Mouse (Mus musculus): ENCODE measurements around the gene Tmc8. TPM values are rescaled to one million over a fixed set of nuclear protein-coding genes. Genes with fewer than 3 reads are reported as not detected.
A peak's percentile ranks its signal among the peaks of the same experiment; 100 is the strongest.

Tmc8 gene
- polyA plus RNA-seq (2015; fragmentation: Nextera tagmentation; extraction: Ambion mirVana): 0.75 and 1.5 TPM in 2 replicates

GRCm38 (mm10) chr11:117781993-117782704 is at the start of gene Tmc8, which contains the start of gene Tmc6:
TSS of gene Tmc8 (plus strand) at chr11:117782076.
TSS of gene Tmc6 (minus strand) at chr11:117782198.
- peak within 1 kb of the TSS; percentile 23 for H3K4me3 ChIP-seq
- H3K27me3 ChIP-seq: peaks cover 66% of the 10 kb centered on the region
- H3K4me2 ChIP-seq: peak within 1 kb of the TSS; percentile 56
- no peaks in the 10 kb centered on the region for H3K36me3 ChIP-seq
- no peak for ATAC-seq (ENCODE audit: low FRiP score)
- 45% methylated on average over 21 of the region's 24 CpGs for WGBS
- H3K4me1 ChIP-seq (replicated peaks): peaks cover 53% of the 10 kb centered on the region
- H3K9ac ChIP-seq: peak within 1 kb of the TSS; percentile 63
- no peaks in the 10 kb centered on the region for H3K9me3 ChIP-seq
- peak within 1 kb of the TSS; percentile 52 for H3K27ac ChIP-seq

- no peak for ATAC-seq (ENCODE audit: low FRiP score)
- Histone ChIP-seq H3K9me3 (no peaks in the 10 kb centered on the region), H3K36me3 (peaks cover 83% of the 10 kb centered on the region), H3K27ac (no peak overlapping the region), H3K9ac (no peak overlapping the region), H3K4me1 (replicated peaks) (no peaks in the 10 kb centered on the region), H3K4me3 (no peak overlapping the region), H3K4me2 (no peak overlapping the region), H3K27me3 (no peaks in the 10 kb centered on the region)
- WGBS: 82% methylated on average over 5 of the region's 5 CpGs
Observed at GRCm38 (mm10) chr11:117736037-117736689, 45.7 kb upstream of the Tmc8 start.

GRCm38 (mm10) chr11:117738123-117738522 is 43.8 kb upstream of the Tmc8 start:
- H3K9ac ChIP-seq: no peak overlapping the region
- H3K27ac ChIP-seq: no peak overlapping the region
- H3K4me1 ChIP-seq (replicated peaks): no peaks in the 10 kb centered on the region
- WGBS: 89% methylated on average over 5 of the region's 5 CpGs
- H3K4me2 ChIP-seq: no peak overlapping the region
- H3K27me3 ChIP-seq: no peaks in the 10 kb centered on the region
- no peak for ATAC-seq (ENCODE audit: low FRiP score)
- no peaks in the 10 kb centered on the region for H3K9me3 ChIP-seq
- H3K4me3 ChIP-seq: no peak overlapping the region
- peaks cover 91% of the 10 kb centered on the region for H3K36me3 ChIP-seq

GRCm38 (mm10) chr11:117741128-117741527 is 40.7 kb upstream of the Tmc8 start:
- no peaks in the 10 kb centered on the region for H3K9me3 ChIP-seq
- no peaks in the 10 kb centered on the region for H3K4me1 ChIP-seq (replicated peaks)
- peaks cover 99% of the 10 kb centered on the region for H3K36me3 ChIP-seq
- ATAC-seq (ENCODE audit: low FRiP score): no peak
- H3K27ac ChIP-seq: no peak overlapping the region
- 91% methylated on average over 6 of the region's 6 CpGs for WGBS
- H3K9ac ChIP-seq: no peak overlapping the region
- no peak overlapping the region for H3K4me2 ChIP-seq
- no peaks in the 10 kb centered on the region for H3K27me3 ChIP-seq
- H3K4me3 ChIP-seq: no peak overlapping the region

GRCm38 (mm10) chr11:117742243-117742642 is 39.6 kb upstream of the Tmc8 start:
- Histone ChIP-seq H3K27ac (no peak overlapping the region), H3K9ac (no peak overlapping the region), H3K36me3 (peaks cover 96% of the 10 kb centered on the region), H3K4me3 (no peak overlapping the region), H3K9me3 (no peaks in the 10 kb centered on the region), H3K4me2 (no peak overlapping the region), H3K4me1 (replicated peaks) (no peaks in the 10 kb centered on the region), H3K27me3 (no peaks in the 10 kb centered on the region)
- 85% methylated on average over 8 of the region's 8 CpGs for WGBS
- ATAC-seq (ENCODE audit: low FRiP score): no peak

GRCm38 (mm10) chr11:117742715-117743114 is 39.2 kb upstream of the Tmc8 start:
- no peak overlapping the region for H3K27ac ChIP-seq
- no peak for ATAC-seq (ENCODE audit: low FRiP score)
- H3K27me3 ChIP-seq: no peaks in the 10 kb centered on the region
- 92% methylated on average over 8 of the region's 8 CpGs for WGBS
- peaks cover 96% of the 10 kb centered on the region for H3K36me3 ChIP-seq
- H3K9me3 ChIP-seq: no peaks in the 10 kb centered on the region
- no peak overlapping the region for H3K4me3 ChIP-seq
- no peak overlapping the region for H3K4me2 ChIP-seq
- H3K4me1 ChIP-seq (replicated peaks): no peaks in the 10 kb centered on the region
- H3K9ac ChIP-seq: no peak overlapping the region

DNA sequence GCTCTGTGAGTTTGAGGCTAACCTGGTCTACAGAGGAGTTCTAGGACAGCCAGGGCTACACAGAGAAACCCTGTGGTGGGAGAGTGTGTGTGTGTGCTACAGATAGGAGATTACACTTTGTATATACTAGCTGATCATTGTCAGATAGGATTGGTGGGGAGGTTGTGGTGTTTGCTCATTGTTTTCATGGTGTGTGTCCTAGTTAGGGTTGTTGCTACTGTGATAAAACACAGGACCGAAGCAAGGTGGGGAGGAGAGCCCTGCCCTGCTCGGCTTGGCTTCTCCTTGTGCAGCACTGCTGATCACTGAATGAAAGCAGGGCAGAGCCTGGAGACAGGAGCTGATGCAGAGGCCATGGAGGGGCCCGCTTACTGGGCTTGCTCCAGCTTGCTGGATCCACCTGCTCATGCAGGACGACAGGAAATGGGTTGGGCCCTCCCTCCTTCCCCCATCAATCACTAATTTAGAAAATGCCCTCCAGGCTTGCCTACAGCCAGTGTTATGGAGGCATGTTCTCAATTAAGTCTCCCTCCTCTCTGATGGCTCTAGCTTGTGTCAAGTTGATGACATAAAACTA is 38.3 kb upstream of the Tmc8 start:
- no peak overlapping the region for H3K27ac ChIP-seq
- H3K36me3 ChIP-seq: peaks cover 96% of the 10 kb centered on the region
- H3K9me3 ChIP-seq: no peaks in the 10 kb centered on the region
- H3K9ac ChIP-seq: no peak overlapping the region
- no peaks in the 10 kb centered on the region for H3K4me1 ChIP-seq (replicated peaks)
- H3K27me3 ChIP-seq: no peaks in the 10 kb centered on the region
- WGBS: 80% methylated on average over 4 of the region's 4 CpGs
- no peak overlapping the region for H3K4me2 ChIP-seq
- no peak for ATAC-seq (ENCODE audit: low FRiP score)
- no peak overlapping the region for H3K4me3 ChIP-seq

GRCm38 (mm10) chr11:117748628-117749027 is 33.2 kb upstream of the Tmc8 start:
- H3K4me2 ChIP-seq: no peak overlapping the region
- H3K4me1 ChIP-seq (replicated peaks): no peaks in the 10 kb centered on the region
- no peak for ATAC-seq (ENCODE audit: low FRiP score)
- no peaks in the 10 kb centered on the region for H3K27me3 ChIP-seq
- H3K9ac ChIP-seq: no peak overlapping the region
- H3K36me3 ChIP-seq: peaks cover 95% of the 10 kb centered on the region
- H3K4me3 ChIP-seq: no peak overlapping the region
- H3K27ac ChIP-seq: no peak overlapping the region
- WGBS: 81% methylated on average over 4 of the region's 4 CpGs
- H3K9me3 ChIP-seq: no peaks in the 10 kb centered on the region

DNA sequence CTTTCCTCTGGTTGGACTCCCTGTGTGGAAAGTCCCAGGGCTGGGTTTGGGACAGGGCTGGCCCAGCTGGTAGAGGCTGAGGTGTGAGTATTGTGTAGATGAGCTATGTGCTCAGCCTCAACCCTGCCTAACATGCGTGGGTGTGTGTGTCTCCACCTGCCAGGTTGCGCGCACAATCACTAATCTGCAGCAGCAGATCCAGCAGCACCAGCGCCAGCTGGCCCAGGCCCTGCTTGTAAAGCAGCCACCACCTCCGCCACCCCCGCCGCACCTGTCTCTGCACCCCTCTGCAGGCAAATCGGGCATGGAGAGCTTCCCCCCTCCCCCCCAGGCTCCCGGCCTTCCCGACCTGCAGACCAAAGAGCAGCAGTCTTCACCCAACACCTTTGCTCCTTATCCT is 32.5 kb upstream of the Tmc8 start:
- Histone ChIP-seq H3K36me3 (peaks cover 94% of the 10 kb centered on the region), H3K4me2 (no peak overlapping the region), H3K9me3 (no peaks in the 10 kb centered on the region), H3K4me1 (replicated peaks) (no peaks in the 10 kb centered on the region), H3K27ac (no peak overlapping the region), H3K27me3 (no peaks in the 10 kb centered on the region), H3K4me3 (no peak overlapping the region), H3K9ac (no peak overlapping the region)
- WGBS: 96% methylated on average over 10 of the region's 10 CpGs
- ATAC-seq (ENCODE audit: low FRiP score): no peak

- 89% methylated on average over 6 of the region's 6 CpGs for WGBS
- no peak overlapping the region for H3K9ac ChIP-seq
- H3K4me1 ChIP-seq (replicated peaks): no peaks in the 10 kb centered on the region
- H3K4me3 ChIP-seq: no peak overlapping the region
- H3K9me3 ChIP-seq: no peaks in the 10 kb centered on the region
- no peaks in the 10 kb centered on the region for H3K27me3 ChIP-seq
- H3K4me2 ChIP-seq: no peak overlapping the region
- no peak for ATAC-seq (ENCODE audit: low FRiP score)
- H3K27ac ChIP-seq: no peak overlapping the region
- H3K36me3 ChIP-seq: peaks cover 94% of the 10 kb centered on the region
Observed at GRCm38 (mm10) chr11:117751544-117751943, 30.3 kb upstream of the Tmc8 start.

DNA sequence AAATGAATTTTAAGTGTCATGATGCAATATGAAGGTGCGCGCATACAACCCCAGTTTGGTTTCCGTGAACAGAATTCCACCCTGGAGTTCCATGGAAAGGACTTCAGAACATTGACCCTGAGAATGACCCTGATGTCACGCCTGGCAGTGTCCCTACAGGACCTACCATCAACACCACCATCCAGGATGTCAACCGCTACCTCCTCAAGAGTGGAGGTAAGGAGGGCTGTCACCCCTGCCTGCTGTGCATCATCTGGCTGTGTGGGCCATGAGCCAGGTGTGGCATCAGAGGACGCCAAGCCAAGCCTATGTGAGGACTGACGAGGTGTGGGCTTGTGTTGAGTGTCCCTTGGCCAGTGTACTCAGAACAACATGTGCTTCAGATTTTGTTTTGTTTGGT is 26.0 kb upstream of the Tmc8 start:
- H3K36me3 ChIP-seq: peaks cover 98% of the 10 kb centered on the region
- H3K9me3 ChIP-seq: no peaks in the 10 kb centered on the region
- H3K4me3 ChIP-seq: no peak overlapping the region
- no peak overlapping the region for H3K9ac ChIP-seq
- WGBS: 96% methylated on average over 7 of the region's 7 CpGs
- no peaks in the 10 kb centered on the region for H3K27me3 ChIP-seq
- H3K4me1 ChIP-seq (replicated peaks): no peaks in the 10 kb centered on the region
- no peak overlapping the region for H3K27ac ChIP-seq
- ATAC-seq (ENCODE audit: low FRiP score): no peak
- H3K4me2 ChIP-seq: no peak overlapping the region

- H3K27me3 ChIP-seq: no peaks in the 10 kb centered on the region
- no peaks in the 10 kb centered on the region for H3K9me3 ChIP-seq
- H3K4me2 ChIP-seq: no peak overlapping the region
- peaks cover 96% of the 10 kb centered on the region for H3K36me3 ChIP-seq
- no peak for ATAC-seq (ENCODE audit: low FRiP score)
- WGBS: 95% methylated on average over 10 of the region's 10 CpGs
- no peak overlapping the region for H3K9ac ChIP-seq
- H3K4me3 ChIP-seq: no peak overlapping the region
- H3K4me1 ChIP-seq (replicated peaks): no peaks in the 10 kb centered on the region
- no peak overlapping the region for H3K27ac ChIP-seq
Observed at GRCm38 (mm10) chr11:117759267-117759666, 22.6 kb upstream of the Tmc8 start.

Measured in hindbrain, embryonic 13.5 days (tissue).